Mouse (Mus musculus): ENCODE measurements around the gene Lrrc36.

Gene Lrrc36

GRCm38 (mm10) chr8:105431743-105432515, 18.6 kb downstream of the Lrrc36 start:
- DNase-seq (ENCODE audit: low spot score), result no peak

- DNase-seq (ENCODE audit: low spot score), result no peak
Observed at GRCm38 (mm10) chr8:105433021-105433420, 19.6 kb downstream of the Lrrc36 start.

- no peak for DNase-seq (ENCODE audit: low spot score)
Observed at GRCm38 (mm10) chr8:105433511-105433910, 20.1 kb downstream of the Lrrc36 start.

GRCm38 (mm10) chr8:105434136-105434535, 20.8 kb downstream of the Lrrc36 start:
- DNase-seq (ENCODE audit: low spot score), result no peak

- no peak for DNase-seq (ENCODE audit: low spot score)
Observed at GRCm38 (mm10) chr8:105436218-105436617, 22.8 kb downstream of the Lrrc36 start.

- no peak for DNase-seq (ENCODE audit: low spot score)
Observed at GRCm38 (mm10) chr8:105437078-105437748, 23.8 kb downstream of the Lrrc36 start.

GRCm38 (mm10) chr8:105438865-105439264, 25.5 kb downstream of the Lrrc36 start:
- DNase-seq (ENCODE audit: low spot score), result peak; percentile 71

GRCm38 (mm10) chr8:105441433-105441832, 28.1 kb downstream of the Lrrc36 start:
- DNase-seq (ENCODE audit: low spot score), result peak; percentile 78

GRCm38 (mm10) chr8:105442661-105443060, 29.3 kb downstream of the Lrrc36 start:
- DNase-seq (ENCODE audit: low spot score), result no peak

- DNase-seq (ENCODE audit: low spot score), result no peak
Observed at GRCm38 (mm10) chr8:105445296-105446126, 32.1 kb downstream of the Lrrc36 start.

GRCm38 (mm10) chr8:105446127-105446552, 32.8 kb downstream of the Lrrc36 start:
- no peak for DNase-seq (ENCODE audit: low spot score)

- DNase-seq (ENCODE audit: low spot score), result no peak
Observed at GRCm38 (mm10) chr8:105448188-105448587, 34.8 kb downstream of the Lrrc36 start.

- DNase-seq (ENCODE audit: low spot score), result no peak
Observed at GRCm38 (mm10) chr8:105448596-105448995, 35.2 kb downstream of the Lrrc36 start.

- no peak for DNase-seq (ENCODE audit: low spot score)
Observed at GRCm38 (mm10) chr8:105450977-105451376, 37.6 kb downstream of the Lrrc36 start.

GRCm38 (mm10) chr8:105451903-105452603, 38.7 kb downstream of the Lrrc36 start:
- DNase-seq (ENCODE audit: low spot score), result no peak

GRCm38 (mm10) chr8:105453296-105453695, 39.9 kb downstream of the Lrrc36 start:
- no peak for DNase-seq (ENCODE audit: low spot score)

- no peak for DNase-seq (ENCODE audit: low spot score)
Observed at GRCm38 (mm10) chr8:105454088-105454487, 40.7 kb downstream of the Lrrc36 start.

GRCm38 (mm10) chr8:105455218-105455617, 41.8 kb downstream of the Lrrc36 start:
- no peak for DNase-seq (ENCODE audit: low spot score)

- no peak for DNase-seq (ENCODE audit: low spot score)
Observed at GRCm38 (mm10) chr8:105461085-105461803, 47.9 kb downstream of the Lrrc36 start.

GRCm38 (mm10) chr8:105464595-105464994, 51.2 kb downstream of the Lrrc36 start:
- DNase-seq (ENCODE audit: low spot score), result peak; percentile 60

- no peak for DNase-seq (ENCODE audit: low spot score)
Observed at GRCm38 (mm10) chr8:105466246-105466645, 52.9 kb downstream of the Lrrc36 start.

Measured in testis, postnatal 10 days (tissue).